ENCODE assay signal across 27 mouse cellular contexts in the genomic region with DNA sequence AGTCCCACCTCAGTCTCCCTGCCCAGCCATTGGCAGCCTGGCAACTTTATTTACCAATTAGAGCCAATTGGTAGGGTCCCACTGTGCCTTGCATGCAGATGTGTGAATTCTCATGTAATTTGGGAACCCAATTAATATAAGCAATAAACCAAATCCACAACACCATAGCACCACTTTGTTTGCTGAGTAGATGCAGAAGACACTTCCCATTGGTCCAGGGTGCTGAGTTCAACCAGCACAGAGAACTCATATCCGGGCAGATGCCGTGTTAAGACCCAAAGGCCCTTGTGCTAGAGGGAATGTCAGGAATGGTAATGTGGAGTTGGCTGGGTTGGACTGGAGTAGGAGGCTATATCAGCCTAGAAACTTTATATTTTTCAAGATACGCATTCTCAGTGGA. TPM values are rescaled to one million over a fixed set of nuclear protein-coding genes. Genes with fewer than 3 reads are reported as not detected.
DNase-seq lines count a peak whose midpoint lies in the region; ATAC-seq and TF ChIP-seq lines count a peak whose summit lies in the region.
"Had no signal": no experiment of that assay in that cellular context is flagged by ENCODE, and none has a peak within 500 bp of the region (broad histone marks: within the 10 kb centered on the region; RNA-seq: fewer than 3 reads in every experiment).

No protein-coding gene starts in this region.

- H3K36me3 ChIP-seq in liver, adult 2 months (ENCODE audit: control insufficient read depth, insufficient read depth, low read length) = no peaks in the 10 kb centered on the region
- H3K36me3 ChIP-seq in midbrain, embryonic 11.5 days (ENCODE audit: control insufficient read depth, insufficient read depth, low read length) = no peaks in the 10 kb centered on the region
- H3K36me3 ChIP-seq in midbrain, embryonic 13.5 days = no peaks in the 10 kb centered on the region

- ATAC-seq in midbrain, embryonic 11.5 days (ENCODE audit: low FRiP score) = no peak
- no peak for ATAC-seq in midbrain, embryonic 13.5 days
- ATAC-seq: activated CD4-positive, CD25-positive, alpha-beta regulatory T cell, adult 4 months; CD4-positive, CD25-positive, alpha-beta regulatory T cell, adult 4 months; Patski had no signal

- H3K4me2 ChIP-seq in midbrain, embryonic 11.5 days = no peak overlapping the region
- H3K4me2 ChIP-seq in midbrain, embryonic 13.5 days (replicated peaks) = no peak overlapping the region

- peaks cover 28% of the 10 kb centered on the region for H3K4me1 ChIP-seq in liver, adult 2 months (ENCODE audit: control insufficient read depth, insufficient read depth, low read length)
- peaks cover 13% of the 10 kb centered on the region for H3K4me1 ChIP-seq in midbrain, embryonic 11.5 days (ENCODE audit: control insufficient read depth, insufficient read depth, low read length)
- peaks cover 23% of the 10 kb centered on the region for H3K4me1 ChIP-seq in midbrain, embryonic 13.5 days (replicated peaks)

- peak; percentile 71 for DNase-seq in heart, adult 11 months
- DNase-seq in heart, postnatal 25 days (ENCODE audit: low spot score) = no peak
- no peak for DNase-seq in liver, adult 2 months (ENCODE audit: extremely low read depth, low read depth, low spot score)
- DNase-seq in liver = no peak
- peak; percentile 71 for DNase-seq in midbrain, embryonic 11.5 days (ENCODE audit: low spot score, missing footprints)
- DNase-seq: adrenal gland, adult 2 months; adrenal gland, adult 8-10 months; adrenal gland, postnatal 10 days; adrenal gland, postnatal 14 days; adrenal gland, postnatal 25 days; adrenal gland, postnatal 36 days; B cell, adult 2 months; cerebellum, adult 11 months; cerebellum, adult 11-12 months; cerebellum, adult 18-20 months had no signal

- TF ChIP-seq POLR2A in liver, adult 2 months (IDR thresholded peaks at IDR 0.05; ENCODE audit: extremely low read depth, insufficient read depth, low read length) = no peak

- intact Hi-C loops in heart, postnatal 25 days (cut with DNase I) = loop anchor here (10.0 kb wide), 1 partner anchor 541 kb away; a partner anchor contains a TSS

- H3K27ac ChIP-seq in liver, adult 2 months (replicated peaks; ENCODE audit: insufficient read depth, low read depth, low read length) = peak overlapping the region; percentile 69
- H3K27ac ChIP-seq in midbrain, embryonic 11.5 days (ENCODE audit: low read depth, low read length) = no peak overlapping the region
- no peak overlapping the region for H3K27ac ChIP-seq in midbrain, embryonic 13.5 days

- peaks cover 21% of the 10 kb centered on the region for H3K79me2 ChIP-seq in liver, adult 2 months (ENCODE audit: control insufficient read depth, insufficient read depth, low read length)

- H3K9ac ChIP-seq in liver, adult 2 months (ENCODE audit: low read depth, low read length) = no peak overlapping the region
- H3K9ac ChIP-seq in midbrain, embryonic 11.5 days (ENCODE audit: low read length) = no peak overlapping the region
- H3K9ac ChIP-seq in midbrain, embryonic 13.5 days (replicated peaks) = no peak overlapping the region

- WGBS in liver, adult 2 months = 100% methylated on average over 3 of the region's 3 CpGs
- 96% methylated on average over 3 of the region's 3 CpGs for WGBS in midbrain, embryonic 11.5 days
- WGBS in midbrain, embryonic 13.5 days = 94% methylated on average over 3 of the region's 3 CpGs

- no peaks in the 10 kb centered on the region for H3K27me3 ChIP-seq in liver, adult 2 months (ENCODE audit: control insufficient read depth, insufficient read depth, low read length)
- H3K27me3 ChIP-seq in midbrain, embryonic 11.5 days (ENCODE audit: control insufficient read depth, insufficient read depth, low read length) = no peaks in the 10 kb centered on the region
- peaks cover 9% of the 10 kb centered on the region; the same call in 1 of the 2 replicates for H3K27me3 ChIP-seq in midbrain, embryonic 13.5 days

- no peak overlapping the region for H3K4me3 ChIP-seq in liver, adult 2 months (ENCODE audit: insufficient read depth, low read depth, low read length)
- H3K4me3 ChIP-seq in midbrain, embryonic 11.5 days (ENCODE audit: low read depth, low read length) = no peak overlapping the region
- no peak overlapping the region for H3K4me3 ChIP-seq in midbrain, embryonic 13.5 days (replicated peaks)

- TF ChIP-seq CTCF in liver, adult 2 months (IDR thresholded peaks at IDR 0.05; ENCODE audit: low read depth, low read length) = no peak

- H3K9me3 ChIP-seq in midbrain, embryonic 11.5 days (ENCODE audit: control insufficient read depth, low read length) = no peaks in the 10 kb centered on the region
- no peaks in the 10 kb centered on the region for H3K9me3 ChIP-seq in midbrain, embryonic 13.5 days
- H3K9me3 ChIP-seq: G1E had no signal

RNA-seq across cellular contexts. Expression of a gene that starts 1.4 kb away (rescaled TPM):
- total RNA-seq in heart, postnatal 25 days (2021) = 10 to 100 TPM; 91.6 to 97.5 TPM
- 92.9 and 103 TPM in 2 replicates for total RNA-seq in liver, adult 2 months (2014; rRNA removed)
- 62.4 and 80.0 TPM in 2 replicates for polyA plus RNA-seq in liver, adult 2 months (2012; rRNA removed)
- 863 and 877 TPM in 2 replicates for polyA plus RNA-seq in midbrain, embryonic 11.5 days (2014; fragmentation: Nextera tagmentation; extraction: Ambion mirVana)
- polyA plus RNA-seq in midbrain, embryonic 13.5 days (2015; fragmentation: Nextera tagmentation; extraction: Ambion mirVana) = 672 and 679 TPM in 2 replicates

RNA-seq across cellular contexts. Expression of a gene that starts 19.7 kb away (rescaled TPM):
- total RNA-seq in heart, postnatal 25 days (2021) = under 1 TPM; 0.55 to 0.61 TPM
- 0.13 and 0.18 TPM in 2 replicates for total RNA-seq in liver, adult 2 months (2014; rRNA removed)
- polyA plus RNA-seq in liver, adult 2 months (2012; rRNA removed) = 0.43 and 1.2 TPM in 2 replicates
- 1.3 and 1.4 TPM in 2 replicates for polyA plus RNA-seq in midbrain, embryonic 11.5 days (2014; fragmentation: Nextera tagmentation; extraction: Ambion mirVana)
- 8.7 and 9.2 TPM in 2 replicates for polyA plus RNA-seq in midbrain, embryonic 13.5 days (2015; fragmentation: Nextera tagmentation; extraction: Ambion mirVana)
- polyA plus RNA-seq: G1E had no signal

RNA-seq across cellular contexts. Expression of a gene that starts 22.4 kb away (rescaled TPM):
- total RNA-seq in heart, postnatal 25 days (2021) = under 1 TPM; 0.22 to 0.29 TPM
- not detected in 2 replicates for total RNA-seq in liver, adult 2 months (2014; rRNA removed)
- polyA plus RNA-seq in liver, adult 2 months (2012; rRNA removed) = not detected in 2 replicates
- not detected in 2 replicates for polyA plus RNA-seq in midbrain, embryonic 11.5 days (2014; fragmentation: Nextera tagmentation; extraction: Ambion mirVana)
- polyA plus RNA-seq in midbrain, embryonic 13.5 days (2015; fragmentation: Nextera tagmentation; extraction: Ambion mirVana) = not detected in 2 replicates
- total RNA-seq: CH12.LX, ES-E14, G1E, MEL had no signal
- polyA plus RNA-seq: activated CD4-positive, CD25-positive, alpha-beta regulatory T cell, adult 4 months; adrenal gland, adult 2 months; C2C12; CD4-positive, CD25-positive, alpha-beta regulatory T cell, adult 4 months; G1E; Patski had no signal

RNA-seq across cellular contexts. Expression of a gene that starts 32.6 kb away (rescaled TPM):
- not detected for total RNA-seq in heart, postnatal 25 days (2021)
- total RNA-seq in liver, adult 2 months (2014; rRNA removed) = not detected in 2 replicates
- polyA plus RNA-seq in liver, adult 2 months (2012; rRNA removed) = not detected in 2 replicates
- not detected in 2 replicates for polyA plus RNA-seq in midbrain, embryonic 11.5 days (2014; fragmentation: Nextera tagmentation; extraction: Ambion mirVana)
- polyA plus RNA-seq in midbrain, embryonic 13.5 days (2015; fragmentation: Nextera tagmentation; extraction: Ambion mirVana) = not detected in 2 replicates
- total RNA-seq: adrenal gland, adult 18-20 months; adrenal gland, adult 2 months; adrenal gland, adult 8-10 months; adrenal gland, postnatal 10 days; adrenal gland, postnatal 14 days; adrenal gland, postnatal 25 days; adrenal gland, postnatal 36 days; adrenal gland, postnatal 4 days; CH12.LX; ES-E14; MEL had no signal
- polyA plus RNA-seq: activated CD4-positive, CD25-positive, alpha-beta regulatory T cell, adult 4 months; adrenal gland, adult 2 months; brain, embryonic 14.5 days; C2C12; CD4-positive, CD25-positive, alpha-beta regulatory T cell, adult 4 months; G1E; Patski had no signal

RNA-seq across cellular contexts. Expression of a gene that starts 35.9 kb away (rescaled TPM):
- total RNA-seq in heart, postnatal 25 days (2021) = 1 to 10 TPM; 7.4 to 8.7 TPM
- total RNA-seq in liver, adult 2 months (2014; rRNA removed) = 14.0 and 16.7 TPM in 2 replicates
- 18.8 and 19.3 TPM in 2 replicates for polyA plus RNA-seq in liver, adult 2 months (2012; rRNA removed)
- polyA plus RNA-seq in midbrain, embryonic 11.5 days (2014; fragmentation: Nextera tagmentation; extraction: Ambion mirVana) = 62.5 and 64.3 TPM in 2 replicates
- 61.1 and 63.1 TPM in 2 replicates for polyA plus RNA-seq in midbrain, embryonic 13.5 days (2015; fragmentation: Nextera tagmentation; extraction: Ambion mirVana)

Comparison
In these comparisons a context has a peak if more than half of its experiments do, and no peak if none do; other contexts are left out.
1. DNase-seq: peak in heart, adult 11 months (single experiment) and midbrain, embryonic 11.5 days (single experiment); none in heart, postnatal 25 days (single experiment), liver, adult 2 months (single experiment) and liver (single experiment).